Mouse (Mus musculus): ENCODE results near the gene Gpc6. TPM values are rescaled to one million over a fixed set of nuclear protein-coding genes. Genes with fewer than 3 reads are reported as not detected.
A peak's percentile ranks its signal among the peaks of the same experiment; 100 is the strongest.

The Gpc6 gene
- polyA plus RNA-seq, 1 experiment from 2014 or later, result 49.0 TPM

DNA sequence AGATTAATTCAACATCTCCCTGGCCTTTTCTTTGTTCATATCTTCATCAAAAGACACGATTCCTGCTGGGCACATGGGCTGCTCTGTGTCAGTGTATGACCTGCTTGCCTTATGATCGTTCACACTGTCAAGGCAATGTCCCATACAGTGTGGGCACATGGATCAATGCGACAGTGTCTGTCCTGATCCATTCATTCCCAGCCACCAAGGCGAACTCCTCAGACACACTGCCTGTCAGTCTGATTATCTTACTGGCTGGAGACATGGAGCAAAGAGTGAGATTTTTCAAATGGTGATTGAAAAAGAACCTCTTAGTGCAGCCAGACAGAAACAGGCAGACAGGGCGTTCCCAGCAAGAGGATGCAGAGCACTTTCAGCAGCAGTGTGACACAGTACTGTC, 143.1 kb downstream of the Gpc6 start:
- ATAC-seq (ENCODE audit: insufficient number of reproducible peaks, insufficient read depth, low FRiP score, low TSS enrichment, low read depth), result no peak
- Histone ChIP-seq H3K4me2 (no peak overlapping the region), H3K9ac (replicated peaks) (no peak overlapping the region), H3K27ac (no peak overlapping the region), H3K4me3 (replicated peaks) (no peak overlapping the region), H3K9me3 (no peaks in the 10 kb centered on the region), H3K36me3 (no peaks in the 10 kb centered on the region), H3K27me3 (no peaks in the 10 kb centered on the region), H3K4me1 (replicated peaks) (no peaks in the 10 kb centered on the region)
- whole genome bisulfite sequencing, result 87% methylated on average over 5 of the region's 5 CpGs

DNA sequence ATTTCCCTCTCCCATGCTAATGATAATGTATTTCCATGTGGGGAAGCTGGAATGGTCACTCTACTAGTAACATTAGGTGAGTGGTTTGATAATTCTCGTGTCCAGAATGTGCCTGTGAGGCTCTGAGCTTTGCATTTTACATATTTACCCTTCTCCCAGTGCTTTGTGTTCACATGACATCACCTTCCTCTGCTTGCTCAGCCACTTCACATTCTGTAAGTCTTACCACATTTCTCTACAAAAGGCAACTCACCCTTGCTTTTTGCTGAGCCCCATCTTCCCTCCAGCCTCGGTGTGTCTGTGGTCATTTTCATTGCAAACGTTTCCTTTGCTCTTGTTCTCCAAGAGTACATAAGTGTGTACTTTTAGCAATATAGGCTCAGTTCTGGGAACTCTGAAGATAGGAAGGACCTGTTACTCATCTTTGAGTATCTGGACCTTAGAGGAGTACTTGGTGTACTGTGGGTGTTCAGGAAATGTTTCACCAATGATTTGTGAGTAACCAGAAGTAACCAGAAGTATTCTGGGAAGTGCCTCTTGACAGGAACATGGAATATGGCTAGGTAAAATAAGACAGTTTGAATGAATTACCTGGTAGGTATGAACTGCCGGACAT, 145.5 kb downstream of the Gpc6 start:
- Histone ChIP-seq H3K9me3 (no peaks in the 10 kb centered on the region), H3K4me1 (replicated peaks) (no peaks in the 10 kb centered on the region), H3K27me3 (no peaks in the 10 kb centered on the region), H3K27ac (no peak overlapping the region), H3K4me2 (no peak overlapping the region), H3K4me3 (replicated peaks) (no peak overlapping the region), H3K36me3 (no peaks in the 10 kb centered on the region), H3K9ac (replicated peaks) (no peak overlapping the region)
- WGBS, result 90% methylated on average over 4 of the region's 4 CpGs
- no peak for ATAC-seq (ENCODE audit: insufficient number of reproducible peaks, insufficient read depth, low FRiP score, low TSS enrichment, low read depth)

DNA sequence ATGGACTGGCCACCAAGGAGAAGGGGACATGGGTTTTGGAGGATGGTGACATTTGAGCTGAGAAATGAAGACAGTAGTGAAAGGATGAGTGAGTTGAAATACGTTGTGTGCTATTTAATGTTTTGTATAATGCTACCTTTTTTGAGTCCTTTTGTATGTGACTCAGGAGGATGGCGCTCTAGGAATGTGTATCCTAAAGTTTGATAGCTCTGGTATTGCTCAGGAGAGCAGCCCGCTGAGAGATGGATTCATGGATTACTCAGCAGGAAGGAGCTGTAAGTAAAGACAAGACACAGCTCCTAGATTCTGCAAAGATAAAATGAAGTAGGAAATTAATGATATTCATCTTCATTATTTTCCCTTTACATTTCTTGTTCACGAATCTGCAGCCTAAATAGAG, 168.5 kb downstream of the Gpc6 start:
- no peak overlapping the region for H3K4me2 ChIP-seq
- no peak for ATAC-seq (ENCODE audit: insufficient number of reproducible peaks, insufficient read depth, low FRiP score, low TSS enrichment, low read depth)
- 90% methylated on average over 4 of the region's 4 CpGs for WGBS

DNA sequence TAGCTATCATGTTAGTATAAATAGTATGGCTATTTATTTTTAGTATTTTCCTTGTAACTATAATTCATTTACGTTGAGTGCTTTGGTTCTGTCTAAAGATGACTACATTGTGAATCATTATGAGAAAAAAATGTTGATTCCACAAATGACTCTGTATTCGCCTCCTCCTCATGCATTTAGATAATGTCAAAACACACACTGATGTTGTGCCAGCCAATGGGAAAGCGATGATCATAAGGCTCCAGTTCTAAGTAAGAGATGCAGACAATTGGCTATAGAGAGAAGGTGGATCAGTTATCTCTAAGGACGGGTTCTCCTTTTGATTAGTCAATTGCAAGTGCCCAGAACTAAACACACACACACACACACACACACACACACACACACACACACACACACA, 181.8 kb downstream of the Gpc6 start:
- Histone ChIP-seq H3K36me3 (no peaks in the 10 kb centered on the region), H3K27ac (no peak overlapping the region), H3K27me3 (no peaks in the 10 kb centered on the region), H3K4me3 (replicated peaks) (no peak overlapping the region), H3K9ac (replicated peaks) (no peak overlapping the region), H3K9me3 (no peaks in the 10 kb centered on the region), H3K4me1 (replicated peaks) (peaks cover 5% of the 10 kb centered on the region), H3K4me2 (no peak overlapping the region)
- ATAC-seq (ENCODE audit: insufficient number of reproducible peaks, insufficient read depth, low FRiP score, low TSS enrichment, low read depth), result no peak
- WGBS, result 90% methylated on average over 4 of the region's 4 CpGs

More for the DNA sequence above, 168.5 kb downstream of the Gpc6 start:
- Histone ChIP-seq H3K4me3 (replicated peaks) (no peak overlapping the region), H3K36me3 (no peaks in the 10 kb centered on the region), H3K27me3 (no peaks in the 10 kb centered on the region), H3K9me3 (no peaks in the 10 kb centered on the region), H3K9ac (replicated peaks) (no peak overlapping the region), H3K4me1 (replicated peaks) (no peaks in the 10 kb centered on the region), H3K27ac (no peak overlapping the region)

DNA sequence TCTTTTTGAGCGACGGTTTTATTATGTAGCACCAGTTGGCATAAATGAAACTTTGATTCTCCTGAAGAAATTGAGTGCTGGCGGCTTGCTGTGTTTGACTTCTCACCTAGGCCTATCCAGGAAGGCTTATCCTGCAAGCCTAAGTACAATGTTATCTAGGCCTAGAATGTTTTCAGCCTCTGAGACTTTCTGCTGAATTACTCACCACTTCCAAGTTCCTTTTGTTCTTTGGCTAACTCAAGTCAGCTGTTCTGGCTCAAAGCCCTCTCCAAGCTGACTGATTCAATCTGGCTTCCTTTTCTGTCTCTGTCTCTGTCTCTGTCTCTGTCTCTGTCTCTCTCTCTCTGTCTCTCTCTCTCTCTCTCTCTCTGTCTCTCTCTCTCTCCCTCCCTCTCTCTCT, 188.0 kb downstream of the Gpc6 start:
- H3K4me2 ChIP-seq, result no peak overlapping the region
- no peaks in the 10 kb centered on the region for H3K9me3 ChIP-seq
- no peak for ATAC-seq (ENCODE audit: insufficient number of reproducible peaks, insufficient read depth, low FRiP score, low TSS enrichment, low read depth)
- peaks cover 5% of the 10 kb centered on the region for H3K4me1 ChIP-seq (replicated peaks)
- H3K27me3 ChIP-seq, result no peaks in the 10 kb centered on the region
- H3K27ac ChIP-seq, result no peak overlapping the region
- no peak overlapping the region for H3K9ac ChIP-seq (replicated peaks)
- H3K36me3 ChIP-seq, result no peaks in the 10 kb centered on the region
- no peak overlapping the region for H3K4me3 ChIP-seq (replicated peaks)
- WGBS, result 87% methylated on average over 3 of the region's 3 CpGs

DNA sequence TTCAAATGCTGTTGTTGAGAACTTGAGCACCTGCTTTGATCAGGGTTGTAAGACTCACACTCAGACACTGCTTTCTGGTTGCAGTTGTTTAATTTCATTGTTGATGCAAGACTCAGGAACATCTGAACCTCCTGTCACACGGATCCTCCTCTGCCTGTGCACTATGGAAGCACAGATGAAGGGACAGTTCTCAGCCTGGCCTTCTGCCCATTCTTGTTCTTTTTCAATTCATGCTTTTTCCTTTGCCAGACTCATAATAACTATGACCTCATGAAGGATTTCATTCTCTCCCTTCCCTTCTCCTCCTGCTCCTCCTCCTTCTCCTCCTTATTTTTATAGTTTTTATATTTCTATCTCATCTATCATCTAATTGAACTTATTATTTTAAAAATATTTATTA, 196.9 kb downstream of the Gpc6 start:
- no peaks in the 10 kb centered on the region for H3K27me3 ChIP-seq
- 76% methylated on average over 1 of the region's 1 CpGs for WGBS
- no peak overlapping the region for H3K27ac ChIP-seq
- ATAC-seq (ENCODE audit: insufficient number of reproducible peaks, insufficient read depth, low FRiP score, low TSS enrichment, low read depth), result no peak
- H3K4me3 ChIP-seq (replicated peaks), result no peak overlapping the region
- H3K4me1 ChIP-seq (replicated peaks), result peaks cover 5% of the 10 kb centered on the region; the same call in 1 of the 2 replicates
- H3K36me3 ChIP-seq, result no peaks in the 10 kb centered on the region
- H3K9me3 ChIP-seq, result no peaks in the 10 kb centered on the region
- no peak overlapping the region for H3K9ac ChIP-seq (replicated peaks)
- H3K4me2 ChIP-seq, result no peak overlapping the region

DNA sequence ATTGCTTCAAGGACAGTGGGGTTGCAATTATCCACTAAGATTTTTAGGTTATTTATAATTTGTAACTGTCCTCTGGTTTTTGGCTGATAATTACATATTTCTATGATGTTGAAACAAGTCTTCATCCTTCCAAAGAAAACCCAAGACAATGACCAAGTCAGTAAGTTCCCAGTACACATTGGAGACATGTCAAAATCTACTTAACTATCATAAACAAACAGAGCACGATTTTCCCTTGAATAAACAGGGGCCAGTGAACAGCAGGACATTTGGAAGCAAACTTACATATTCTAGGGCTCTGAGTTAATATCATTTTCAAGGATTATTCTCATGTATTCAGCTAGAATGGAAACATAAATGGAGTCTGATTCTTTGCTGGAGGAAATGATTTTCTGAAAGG, 205.2 kb downstream of the Gpc6 start:
- Histone ChIP-seq H3K36me3 (no peaks in the 10 kb centered on the region), H3K4me1 (replicated peaks) (no peaks in the 10 kb centered on the region), H3K9ac (replicated peaks) (no peak overlapping the region), H3K27ac (no peak overlapping the region), H3K4me3 (replicated peaks) (no peak overlapping the region), H3K27me3 (no peaks in the 10 kb centered on the region), H3K9me3 (no peaks in the 10 kb centered on the region), H3K4me2 (no peak overlapping the region)
- no peak for ATAC-seq (ENCODE audit: insufficient number of reproducible peaks, insufficient read depth, low FRiP score, low TSS enrichment, low read depth)
- WGBS, result 79% methylated on average over 1 of the region's 1 CpGs

DNA sequence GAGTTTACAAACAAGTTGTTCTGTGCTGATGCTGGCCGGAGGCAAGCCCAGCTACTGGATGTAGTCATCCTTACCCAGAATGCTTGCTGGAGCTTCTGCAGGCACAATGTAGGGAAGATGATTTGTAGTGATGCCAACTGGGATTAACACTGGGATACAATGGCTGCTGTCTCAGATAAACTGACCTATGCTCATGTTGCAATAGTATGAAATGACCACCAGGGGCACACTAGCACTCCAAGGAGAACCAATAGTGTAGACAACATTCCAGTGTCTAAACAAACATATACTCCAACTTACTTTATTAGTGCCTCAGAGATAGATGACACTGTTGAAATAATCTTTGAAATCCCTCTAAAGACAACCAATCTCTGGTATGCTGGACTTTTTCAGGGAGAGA, 206.2 kb downstream of the Gpc6 start:
- WGBS, result 98% methylated on average over 1 of the region's 1 CpGs
- Histone ChIP-seq H3K4me3 (replicated peaks) (no peak overlapping the region), H3K9ac (replicated peaks) (no peak overlapping the region), H3K4me2 (no peak overlapping the region), H3K27me3 (no peaks in the 10 kb centered on the region), H3K27ac (no peak overlapping the region), H3K4me1 (replicated peaks) (no peaks in the 10 kb centered on the region), H3K9me3 (no peaks in the 10 kb centered on the region), H3K36me3 (no peaks in the 10 kb centered on the region)
- ATAC-seq (ENCODE audit: insufficient number of reproducible peaks, insufficient read depth, low FRiP score, low TSS enrichment, low read depth), result no peak

DNA sequence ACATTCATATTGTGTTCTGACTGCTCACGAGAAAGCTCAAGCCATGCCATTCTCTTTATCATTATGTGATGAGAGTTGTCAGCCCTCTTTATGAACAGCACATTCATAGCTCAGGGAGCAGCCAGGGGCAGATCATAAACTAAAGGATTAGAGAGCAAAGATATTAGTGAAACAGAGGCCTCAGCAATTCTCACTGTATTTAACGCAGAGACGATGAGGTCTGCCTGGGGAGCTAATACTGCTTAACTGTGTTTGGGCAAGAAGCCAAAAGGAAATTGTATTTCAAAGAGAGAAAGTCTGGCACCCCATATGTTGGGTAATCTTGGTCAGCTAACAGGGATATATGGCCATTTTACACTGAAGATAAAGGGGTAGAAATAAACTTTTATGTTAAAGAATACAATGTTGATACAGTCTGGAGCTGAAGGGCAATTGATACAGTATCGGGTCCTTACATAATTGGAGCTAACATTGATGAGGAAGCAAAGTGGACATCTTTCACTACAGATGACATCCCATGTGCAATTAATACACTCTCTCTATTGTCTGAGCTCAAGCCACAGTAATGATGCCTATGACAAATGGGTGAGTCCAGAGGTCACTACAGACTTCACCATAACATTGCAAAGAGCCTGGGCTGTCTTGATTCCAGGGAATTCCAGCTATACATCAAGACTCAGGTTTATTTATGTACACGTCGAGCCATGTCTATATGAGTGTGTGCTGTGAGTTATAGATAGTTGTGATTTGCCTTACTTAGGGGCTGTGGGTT, 216.1 kb downstream of the Gpc6 start:
- peak; percentile 37; the same call in 1 of the 2 replicates for ATAC-seq (ENCODE audit: insufficient number of reproducible peaks, insufficient read depth, low FRiP score, low TSS enrichment, low read depth)
- WGBS, result 57% methylated on average over 6 of the region's 6 CpGs
- no peaks in the 10 kb centered on the region for H3K9me3 ChIP-seq
- no peak overlapping the region for H3K4me3 ChIP-seq (replicated peaks)
- H3K4me2 ChIP-seq, result no peak overlapping the region
- H3K27ac ChIP-seq, result no peak overlapping the region
- no peaks in the 10 kb centered on the region for H3K36me3 ChIP-seq
- no peak overlapping the region for H3K9ac ChIP-seq (replicated peaks)
- H3K4me1 ChIP-seq (replicated peaks), result peaks cover 16% of the 10 kb centered on the region; the same call in 1 of the 2 replicates
- no peaks in the 10 kb centered on the region for H3K27me3 ChIP-seq

DNA sequence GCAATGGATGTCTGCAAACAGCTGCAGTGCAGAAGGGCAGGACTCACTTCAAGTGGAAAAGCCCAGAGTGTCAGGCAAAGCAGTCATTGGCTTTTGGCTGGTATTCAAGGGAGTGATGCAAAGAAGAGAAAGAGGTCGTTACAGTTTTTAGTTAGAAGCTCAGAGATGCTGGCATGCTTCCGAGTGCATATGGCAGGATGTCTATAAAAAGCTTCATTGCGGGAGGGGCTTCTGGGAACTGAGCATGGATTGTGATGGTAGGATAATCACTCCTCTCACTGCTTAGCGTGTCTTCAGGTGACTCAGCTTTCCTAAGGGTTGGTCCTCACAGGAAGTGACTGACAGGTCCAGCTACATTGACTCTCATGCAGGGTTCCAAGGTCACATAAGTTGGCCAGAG, 221.0 kb downstream of the Gpc6 start:
- Histone ChIP-seq H3K4me3 (replicated peaks) (no peak overlapping the region), H3K27ac (no peak overlapping the region), H3K9ac (replicated peaks) (no peak overlapping the region), H3K27me3 (no peaks in the 10 kb centered on the region), H3K9me3 (no peaks in the 10 kb centered on the region), H3K4me2 (no peak overlapping the region), H3K4me1 (replicated peaks) (peaks cover 17% of the 10 kb centered on the region), H3K36me3 (no peaks in the 10 kb centered on the region)
- 56% methylated on average over 4 of the region's 4 CpGs for WGBS
- ATAC-seq (ENCODE audit: insufficient number of reproducible peaks, insufficient read depth, low FRiP score, low TSS enrichment, low read depth), result no peak

DNA sequence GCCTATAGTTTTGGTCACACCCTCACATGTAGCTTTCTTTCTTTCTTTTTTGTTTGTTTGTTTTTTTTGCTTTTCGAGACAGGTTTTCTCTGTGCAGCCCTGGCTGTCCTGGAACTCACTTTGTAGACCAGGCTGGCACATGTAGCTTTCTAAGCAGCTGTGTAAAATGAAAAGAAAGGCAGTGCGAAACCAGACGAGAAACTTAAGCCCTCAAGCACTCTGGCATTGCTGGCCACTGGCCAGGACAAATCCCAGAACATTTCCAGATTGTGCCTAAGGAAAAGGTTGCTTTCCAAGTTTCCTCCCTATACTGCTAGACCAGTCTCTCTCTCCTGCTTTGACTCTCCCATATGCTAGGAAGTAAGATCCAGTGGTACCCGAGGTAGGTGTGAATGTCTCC, 221.6 kb downstream of the Gpc6 start:
- no peak overlapping the region for H3K4me3 ChIP-seq (replicated peaks)
- no peaks in the 10 kb centered on the region for H3K27me3 ChIP-seq
- peak overlapping the region; percentile 31; the same call in 1 of the 2 replicates for H3K27ac ChIP-seq
- H3K4me2 ChIP-seq, result no peak overlapping the region
- H3K36me3 ChIP-seq, result no peaks in the 10 kb centered on the region
- 56% methylated on average over 4 of the region's 4 CpGs for WGBS
- no peaks in the 10 kb centered on the region for H3K9me3 ChIP-seq
- H3K4me1 ChIP-seq (replicated peaks), result peaks cover 12% of the 10 kb centered on the region
- no peak for ATAC-seq (ENCODE audit: insufficient number of reproducible peaks, insufficient read depth, low FRiP score, low TSS enrichment, low read depth)
- H3K9ac ChIP-seq (replicated peaks), result no peak overlapping the region

DNA sequence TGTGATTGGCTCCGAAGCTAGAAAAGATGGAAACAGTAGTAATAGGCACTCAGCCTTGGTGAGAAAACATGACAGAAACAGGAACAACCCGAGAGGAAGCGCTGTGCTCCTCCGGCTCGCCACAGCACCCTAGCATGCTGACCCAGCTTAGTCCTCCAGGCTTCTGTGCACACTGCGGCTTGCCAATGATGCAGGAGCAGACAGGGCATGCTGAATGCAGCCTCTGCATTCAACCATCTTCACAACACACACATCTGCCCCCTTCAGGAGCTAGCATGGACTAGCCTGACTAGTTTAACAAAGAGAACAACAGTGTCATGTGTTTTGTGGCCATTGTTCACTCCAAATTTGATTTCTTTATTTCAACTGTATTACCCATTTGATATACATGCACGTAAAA, 226.5 kb downstream of the Gpc6 start:
- no peak overlapping the region for H3K4me3 ChIP-seq (replicated peaks)
- no peaks in the 10 kb centered on the region for H3K27me3 ChIP-seq
- H3K4me1 ChIP-seq (replicated peaks), result peaks cover 3% of the 10 kb centered on the region
- no peak for ATAC-seq (ENCODE audit: insufficient number of reproducible peaks, insufficient read depth, low FRiP score, low TSS enrichment, low read depth)
- H3K27ac ChIP-seq, result no peak overlapping the region
- H3K36me3 ChIP-seq, result no peaks in the 10 kb centered on the region
- WGBS, result 93% methylated on average over 7 of the region's 7 CpGs
- H3K9me3 ChIP-seq, result no peaks in the 10 kb centered on the region
- H3K4me2 ChIP-seq, result no peak overlapping the region
- no peak overlapping the region for H3K9ac ChIP-seq (replicated peaks)

Measured in limb, embryonic 12.5 days (tissue).